Mouse (Mus musculus) brain, embryonic 14.5 days (tissue): Measurements from ENCODE around the gene Ripor3.

Experiments
- CTCF ChIP-seq: fragments of 200-500 bp; IDR thresholded peaks from 2 replicates; pipeline ENCODE4 v1.5.1; 2012; ENCODE audit warnings: inconsistent platforms, mild to moderate bottlenecking, moderate library complexity, borderline replicate concordance; ENCODE audit not compliant: insufficient read depth, insufficient read length; ENCODE audit errors: extremely low read depth
- POLR2A ChIP-seq: fragments of 200-500 bp; IDR thresholded peaks from 2 replicates; pipeline ENCODE4 v1.6.1; 2012; ENCODE audit warnings: mild to moderate bottlenecking, inconsistent platforms, borderline replicate concordance; ENCODE audit not compliant: poor library complexity, insufficient read depth, insufficient read length, severe bottlenecking; ENCODE audit errors: extremely low read depth

- TF ChIP-seq CTCF (no peak), POLR2A (no peak)
Measured at GRCm38 (mm10) chr2:167972809-167973208, 37.6 kb downstream of the Ripor3 start.
